14 mouse cellular contexts compared by ENCODE assay signal in genomic region chr10:68864606-68865378, GRCm38 (mm10).
DNase-seq lines count a peak whose midpoint lies in the region; ATAC-seq and TF ChIP-seq lines count a peak whose summit lies in the region.
"Had no signal": no experiment of that assay in that cellular context is flagged by ENCODE, and none has a peak within 500 bp of the region (broad histone marks: within the 10 kb centered on the region; RNA-seq: fewer than 3 reads in every experiment).

No protein-coding gene starts in this region.

- WGBS in forebrain, postnatal 0 days, result 38% methylated on average over 8 of the region's 8 CpGs
- WGBS in forebrain, embryonic 11.5 days, result 43% methylated on average over 8 of the region's 8 CpGs
- 53% methylated on average over 8 of the region's 8 CpGs for WGBS in lung, embryonic 14.5 days
- WGBS in embryonic facial prominence, embryonic 10.5 days, result 36% methylated on average over 8 of the region's 8 CpGs
- WGBS in limb, embryonic 13.5 days, result 26% methylated on average over 8 of the region's 8 CpGs

- H3K4me3 ChIP-seq in forebrain, postnatal 0 days (ENCODE audit: low read depth, low read length), result no peak overlapping the region
- no peak overlapping the region for H3K4me3 ChIP-seq in forebrain, embryonic 11.5 days (ENCODE audit: low read depth, low read length)
- no peak overlapping the region for H3K4me3 ChIP-seq in lung, embryonic 14.5 days (ENCODE audit: low read depth, low read length)
- H3K4me3 ChIP-seq in embryonic facial prominence, embryonic 10.5 days, result no peak overlapping the region
- no peak overlapping the region for H3K4me3 ChIP-seq in limb, embryonic 13.5 days

- ATAC-seq in forebrain, postnatal 0 days, result no peak
- ATAC-seq in forebrain, embryonic 11.5 days (replicated peaks; ENCODE audit: low FRiP score), result no peak
- no peak for ATAC-seq in lung, embryonic 14.5 days (ENCODE audit: insufficient read depth)
- ATAC-seq in limb, embryonic 13.5 days (ENCODE audit: low FRiP score, low read depth), result peak; percentile 51
- ATAC-seq: intestine, postnatal 0 days; liver, postnatal 0 days had no signal

- TF ChIP-seq CTCF in forebrain, postnatal 0 days (IDR thresholded peaks at IDR 0.05; ENCODE audit: low read depth), result no peak
- no peak for TF ChIP-seq CTCF in lung, embryonic 14.5 days (IDR thresholded peaks at IDR 0.05; ENCODE audit: low read depth)

- peak; percentile 23 for DNase-seq in forebrain, postnatal 0 days
- no peak for DNase-seq in forebrain, embryonic 11.5 days (ENCODE audit: low spot score)
- DNase-seq in lung, embryonic 14.5 days, result no peak
- DNase-seq in lung, postnatal 36 days, result no peak
- no peak for DNase-seq in embryonic facial prominence, embryonic 10.5 days (ENCODE audit: low spot score)
- no peak for DNase-seq in cerebellum, adult 9-10 months
- DNase-seq in cerebellum, postnatal 10 days, result no peak
- DNase-seq: adrenal gland, postnatal 25 days; kidney, postnatal 14 days; layer of hippocampus, adult 9-11 months; liver, postnatal 0 days had no signal

- no peaks in the 10 kb centered on the region for H3K36me3 ChIP-seq in forebrain, postnatal 0 days (ENCODE audit: insufficient read depth)
- no peaks in the 10 kb centered on the region for H3K36me3 ChIP-seq in forebrain, embryonic 11.5 days (ENCODE audit: control insufficient read depth, insufficient read depth, low read length)
- no peaks in the 10 kb centered on the region for H3K36me3 ChIP-seq in lung, embryonic 14.5 days (ENCODE audit: insufficient read depth)
- no peaks in the 10 kb centered on the region for H3K36me3 ChIP-seq in embryonic facial prominence, embryonic 10.5 days (replicated peaks)
- no peaks in the 10 kb centered on the region for H3K36me3 ChIP-seq in limb, embryonic 13.5 days

- no peak overlapping the region for H3K9ac ChIP-seq in forebrain, postnatal 0 days
- no peak overlapping the region for H3K9ac ChIP-seq in forebrain, embryonic 11.5 days (ENCODE audit: low read length)
- H3K9ac ChIP-seq in lung, embryonic 14.5 days, result no peak overlapping the region
- H3K9ac ChIP-seq in limb, embryonic 13.5 days, result no peak overlapping the region
- H3K9ac ChIP-seq: liver, postnatal 0 days had no signal

- H3K4me2 ChIP-seq in forebrain, postnatal 0 days (ENCODE audit: low read depth), result no peak overlapping the region
- no peak overlapping the region for H3K4me2 ChIP-seq in forebrain, embryonic 11.5 days (ENCODE audit: low read depth, low read length, severe bottlenecking)
- H3K4me2 ChIP-seq in lung, embryonic 14.5 days, result no peak overlapping the region
- peak overlapping the region; percentile 5; the same call in 1 of the 2 replicates for H3K4me2 ChIP-seq in limb, embryonic 13.5 days (replicated peaks)

- H3K27ac ChIP-seq in forebrain, postnatal 0 days (ENCODE audit: low read depth, low read length), result no peak overlapping the region
- no peak overlapping the region for H3K27ac ChIP-seq in forebrain, embryonic 11.5 days (ENCODE audit: low read depth, low read length)
- H3K27ac ChIP-seq in lung, embryonic 14.5 days (ENCODE audit: low read depth), result peak overlapping the region; percentile 26; the same call in 1 of the 2 replicates
- peak overlapping the region; percentile 83 for H3K27ac ChIP-seq in embryonic facial prominence, embryonic 10.5 days (replicated peaks)
- peak overlapping the region; percentile 81 for H3K27ac ChIP-seq in limb, embryonic 13.5 days
- H3K27ac ChIP-seq: macrophage had no signal

- no peaks in the 10 kb centered on the region for H3K27me3 ChIP-seq in forebrain, postnatal 0 days (ENCODE audit: insufficient read depth, low read length)
- no peaks in the 10 kb centered on the region for H3K27me3 ChIP-seq in forebrain, embryonic 11.5 days (ENCODE audit: control insufficient read depth, insufficient read depth, low read length)
- no peaks in the 10 kb centered on the region for H3K27me3 ChIP-seq in lung, embryonic 14.5 days (ENCODE audit: insufficient read depth, low read length)
- H3K27me3 ChIP-seq in embryonic facial prominence, embryonic 10.5 days (replicated peaks; ENCODE audit: low read depth, poor library complexity, severe bottlenecking), result no peaks in the 10 kb centered on the region
- H3K27me3 ChIP-seq in limb, embryonic 13.5 days, result no peaks in the 10 kb centered on the region

- H3K9me3 ChIP-seq in forebrain, postnatal 0 days (ENCODE audit: low read length), result no peaks in the 10 kb centered on the region
- H3K9me3 ChIP-seq in forebrain, embryonic 11.5 days (ENCODE audit: control insufficient read depth, low read length), result no peaks in the 10 kb centered on the region
- no peaks in the 10 kb centered on the region for H3K9me3 ChIP-seq in lung, embryonic 14.5 days (ENCODE audit: low read depth, low read length)
- no peaks in the 10 kb centered on the region for H3K9me3 ChIP-seq in embryonic facial prominence, embryonic 10.5 days
- no peaks in the 10 kb centered on the region for H3K9me3 ChIP-seq in limb, embryonic 13.5 days

- H3K4me1 ChIP-seq in forebrain, postnatal 0 days (ENCODE audit: insufficient read depth), result no peaks in the 10 kb centered on the region
- peaks cover 3% of the 10 kb centered on the region; the same call in 1 of the 2 replicates for H3K4me1 ChIP-seq in forebrain, embryonic 11.5 days (replicated peaks; ENCODE audit: control insufficient read depth, insufficient read depth, low read length)
- no peaks in the 10 kb centered on the region for H3K4me1 ChIP-seq in lung, embryonic 14.5 days (ENCODE audit: insufficient read depth)
- peaks cover 13% of the 10 kb centered on the region for H3K4me1 ChIP-seq in embryonic facial prominence, embryonic 10.5 days
- H3K4me1 ChIP-seq in limb, embryonic 13.5 days, result peaks cover 30% of the 10 kb centered on the region

Comparison
In these comparisons a context has a peak if more than half of its experiments do, and no peak if none do; other contexts are left out.
1. H3K27ac ChIP-seq: peak in lung, embryonic 14.5 days (single experiment), embryonic facial prominence, embryonic 10.5 days (single experiment) and limb, embryonic 13.5 days (single experiment); none in forebrain, postnatal 0 days (single experiment) and forebrain, embryonic 11.5 days (single experiment).